Mouse (Mus musculus): ENCODE results near the gene Ift43.

The Ift43 gene

DNA sequence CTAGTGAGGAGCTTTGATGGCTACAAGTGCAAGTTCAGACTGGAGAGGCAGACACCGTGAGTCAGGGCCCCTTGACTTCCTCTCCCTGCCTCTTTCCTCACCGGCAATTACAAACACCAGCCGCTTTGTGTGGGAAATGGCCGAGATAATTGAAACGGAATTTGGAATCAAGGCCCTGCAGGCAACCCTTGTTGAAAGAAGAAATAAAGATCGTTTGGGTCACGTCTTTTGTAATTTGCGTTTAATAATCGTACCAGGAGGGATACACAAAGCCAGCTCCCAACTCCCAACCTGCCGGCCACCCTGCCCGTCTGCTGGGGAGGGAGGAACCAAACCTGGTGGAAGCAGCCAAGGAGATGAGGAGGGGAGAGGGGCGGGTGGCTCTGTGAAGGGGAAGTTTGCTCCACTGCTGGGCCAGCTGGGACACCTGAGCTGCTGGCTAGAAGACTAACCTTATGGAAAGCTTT is 93.2 kb downstream of the Ift43 start:
- DNase-seq = no peak

DNA sequence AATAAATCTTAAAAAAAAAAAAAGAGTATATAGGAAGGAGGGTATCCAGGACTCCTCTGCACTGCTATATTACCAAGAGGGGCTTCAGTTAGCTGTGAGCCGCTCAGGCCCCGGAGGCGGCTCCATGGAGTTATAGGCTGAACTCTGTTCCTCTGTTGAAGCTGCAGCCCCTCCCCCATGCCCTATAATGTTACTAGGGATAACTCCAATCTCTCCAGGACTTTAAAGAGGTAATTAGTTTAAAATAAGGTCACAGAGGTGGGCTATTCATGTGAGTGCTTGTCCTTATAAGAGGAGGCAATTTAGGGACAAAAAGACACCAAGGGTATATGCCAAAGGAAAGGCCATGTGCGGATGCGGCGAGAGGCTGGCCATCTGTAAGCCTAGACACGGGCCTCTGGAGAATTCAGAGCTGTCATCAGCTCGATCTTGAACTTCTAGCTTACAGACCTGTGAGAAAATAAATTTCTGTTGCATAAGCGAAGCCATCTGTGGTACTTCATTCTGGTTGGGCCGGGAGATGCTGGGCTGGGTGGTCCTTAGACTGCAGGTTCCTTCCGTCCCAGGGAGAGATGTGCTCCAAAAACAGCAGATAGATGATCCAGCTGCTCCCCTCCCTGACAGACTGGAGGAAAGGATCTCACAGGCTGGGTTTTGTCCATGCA is 94.5 kb downstream of the Ift43 start:
- no peak for DNase-seq

DNA sequence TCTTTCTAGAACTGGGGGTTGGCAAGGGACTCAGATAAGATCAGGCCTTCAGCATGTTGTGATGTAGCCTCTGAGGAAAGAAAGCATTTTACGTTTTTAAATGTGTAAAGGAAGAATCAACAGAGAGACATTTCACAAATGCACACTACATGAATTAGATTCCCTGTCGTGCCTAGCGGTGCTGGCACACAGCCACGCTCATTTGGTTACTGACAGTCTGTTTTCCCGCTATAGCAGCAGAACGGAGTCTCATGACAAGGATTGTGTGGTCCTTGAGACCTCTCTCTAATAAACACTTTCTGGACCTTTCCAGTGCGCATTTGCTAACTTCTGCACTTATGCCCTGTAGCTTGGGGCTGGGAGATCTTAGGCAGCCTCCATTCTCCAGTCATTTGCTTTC is 96.9 kb downstream of the Ift43 start:
- no peak for DNase-seq

DNA sequence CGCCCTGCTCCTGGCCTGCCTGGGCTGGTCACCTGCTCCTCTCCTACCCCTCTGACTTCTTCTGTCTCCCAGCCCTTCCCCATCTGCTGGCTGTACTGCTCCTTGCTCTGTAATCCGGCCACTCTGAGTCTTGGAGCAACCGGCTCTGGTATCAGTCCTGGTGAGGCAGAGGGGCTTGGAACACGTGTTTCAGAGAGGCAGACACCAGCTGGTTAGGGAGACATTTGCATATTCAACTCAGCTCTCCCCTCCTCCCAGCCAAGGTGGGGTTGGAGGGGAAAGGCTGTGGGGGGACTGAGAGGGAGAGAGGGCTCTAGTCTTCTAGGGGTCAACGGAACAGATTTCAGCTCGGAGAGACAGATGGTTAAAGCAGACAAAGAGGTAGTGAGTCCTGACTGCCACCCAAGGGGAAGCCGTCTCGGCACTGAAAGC is 99.0 kb downstream of the Ift43 start:
- no peak for DNase-seq

DNA sequence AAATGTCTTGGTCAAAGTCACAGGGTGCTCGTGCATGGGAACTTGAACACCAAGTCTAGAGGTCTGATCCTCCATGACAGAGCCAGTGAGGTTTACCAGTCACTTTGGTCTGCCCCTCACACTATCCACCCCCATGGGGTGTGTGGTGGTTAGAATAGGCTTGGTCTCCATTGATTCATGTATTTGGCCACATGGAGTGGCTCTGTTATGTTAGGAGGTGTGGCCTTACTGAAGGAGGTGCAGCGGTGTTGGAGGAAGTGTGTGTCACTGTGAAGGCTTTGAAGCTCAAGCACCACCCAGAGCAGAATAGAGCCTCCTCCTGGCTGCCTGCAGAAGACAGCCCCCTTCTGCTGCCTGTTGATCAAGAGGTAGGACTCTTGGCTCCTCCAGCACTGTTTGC is 99.5 kb downstream of the Ift43 start:
- no peak for DNase-seq

DNA sequence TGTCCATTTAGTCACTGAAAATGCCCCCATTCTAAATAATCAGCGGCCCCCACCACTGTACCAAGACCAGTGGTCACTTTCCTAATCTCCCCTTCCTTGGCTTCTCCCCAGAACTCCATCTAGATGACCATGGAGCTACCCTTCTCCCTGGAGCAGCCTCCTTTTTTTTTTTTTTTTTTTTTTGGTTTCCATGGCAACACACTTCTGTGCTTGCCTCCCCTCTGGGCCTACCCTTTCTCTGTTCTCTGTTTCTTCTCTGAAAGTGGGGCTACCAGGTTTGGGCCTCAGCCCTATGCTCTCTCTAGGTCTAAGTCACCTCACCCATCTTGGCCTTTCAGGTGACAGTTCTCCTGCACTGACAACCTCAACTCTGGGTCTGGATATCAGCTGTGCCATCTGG is 100.1 kb downstream of the Ift43 start:
- DNase-seq = no peak

DNA sequence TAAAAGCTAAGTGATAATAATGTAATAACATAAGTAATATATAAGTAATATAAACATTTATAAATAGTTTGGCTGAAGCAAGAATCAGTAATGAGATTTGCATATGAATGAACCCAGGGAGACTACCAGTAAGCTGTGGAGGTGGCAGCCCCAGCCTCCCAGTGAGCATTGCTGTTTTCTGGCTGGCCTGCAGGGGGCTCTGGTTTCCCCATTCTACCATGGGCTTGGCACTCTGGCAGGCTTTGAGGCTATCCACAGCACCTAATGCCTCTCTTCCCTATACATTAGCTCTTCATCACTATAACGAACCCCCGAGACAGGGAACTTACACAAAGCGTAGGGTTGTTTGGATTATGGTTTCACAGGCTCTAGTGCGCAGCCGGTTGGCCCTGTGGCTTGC is 105.8 kb downstream of the Ift43 start:
- DNase-seq = no peak

DNA sequence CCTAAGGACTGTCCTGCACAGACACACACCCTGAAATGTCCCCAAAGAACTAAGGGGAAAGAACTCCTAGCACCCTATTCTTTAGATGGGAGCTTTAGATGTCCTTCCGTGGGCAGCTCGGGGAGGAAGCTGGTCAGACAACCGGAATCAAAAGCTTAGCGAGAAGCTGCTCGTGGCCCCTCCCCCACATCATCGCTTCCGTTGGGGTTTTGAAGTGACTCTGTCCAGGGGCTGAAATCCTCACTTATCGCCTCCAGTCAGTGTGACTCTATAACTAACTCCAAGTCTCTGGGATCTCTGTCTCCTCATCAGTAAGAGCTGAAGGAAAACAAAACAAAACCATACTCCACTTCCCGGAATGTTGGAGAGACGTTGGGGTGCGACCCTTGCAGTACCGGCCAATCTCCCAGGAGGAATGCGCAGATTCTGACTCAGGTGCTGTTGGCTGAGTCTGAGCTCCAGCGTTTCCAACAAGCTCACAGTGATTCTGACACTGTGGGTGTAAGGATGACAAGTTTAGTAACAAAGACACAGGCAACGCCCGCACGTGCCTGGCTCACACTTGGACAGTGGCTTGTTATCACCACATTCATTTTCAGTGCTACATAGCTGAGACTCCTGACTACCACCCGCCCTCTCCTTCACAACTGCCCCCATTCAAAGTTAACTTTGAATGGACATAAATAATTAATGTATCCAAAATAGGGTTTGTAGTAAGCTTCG is 107.4 kb downstream of the Ift43 start:
- no peak for DNase-seq

DNA sequence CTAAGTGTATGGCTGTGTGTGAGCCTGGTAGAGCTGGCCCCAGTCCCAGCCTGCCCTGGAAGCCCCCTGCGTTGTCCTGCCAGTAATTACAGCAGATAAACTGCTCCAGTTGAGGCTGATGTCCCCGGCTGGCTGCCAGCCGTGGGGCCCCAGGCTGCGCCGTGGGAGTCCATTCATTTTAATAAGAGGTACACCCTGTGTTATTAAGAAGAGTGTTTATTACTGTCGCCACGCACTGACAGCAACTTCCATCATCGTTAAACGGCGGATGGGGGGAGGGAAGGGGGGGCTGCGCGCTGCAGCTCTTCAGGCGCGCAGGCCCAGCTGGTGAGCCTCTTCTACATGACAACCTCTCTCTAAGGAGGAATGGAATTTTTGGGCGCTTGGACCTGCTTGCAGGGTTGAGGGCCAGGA is 109.7 kb downstream of the Ift43 start:
- no peak for DNase-seq

DNA sequence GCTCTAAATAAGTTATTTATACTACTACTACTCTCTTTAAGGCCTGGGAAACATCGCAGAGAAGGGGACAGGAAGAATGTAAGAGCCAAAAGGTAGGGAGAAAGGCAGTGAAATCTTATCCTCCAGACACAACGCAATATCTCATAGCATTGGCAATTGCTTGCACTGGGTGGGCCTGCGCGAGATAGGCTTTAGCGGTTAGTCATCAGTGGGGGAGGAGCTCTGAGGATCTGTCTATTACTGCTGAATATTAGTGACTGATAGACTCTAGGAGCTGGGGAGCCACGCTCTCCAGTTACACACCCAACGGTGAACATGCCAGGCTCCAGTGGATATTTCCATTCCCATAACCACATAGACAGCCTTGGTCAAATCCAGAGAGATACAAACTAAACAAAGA is 114.6 kb downstream of the Ift43 start:
- no peak for DNase-seq

DNA sequence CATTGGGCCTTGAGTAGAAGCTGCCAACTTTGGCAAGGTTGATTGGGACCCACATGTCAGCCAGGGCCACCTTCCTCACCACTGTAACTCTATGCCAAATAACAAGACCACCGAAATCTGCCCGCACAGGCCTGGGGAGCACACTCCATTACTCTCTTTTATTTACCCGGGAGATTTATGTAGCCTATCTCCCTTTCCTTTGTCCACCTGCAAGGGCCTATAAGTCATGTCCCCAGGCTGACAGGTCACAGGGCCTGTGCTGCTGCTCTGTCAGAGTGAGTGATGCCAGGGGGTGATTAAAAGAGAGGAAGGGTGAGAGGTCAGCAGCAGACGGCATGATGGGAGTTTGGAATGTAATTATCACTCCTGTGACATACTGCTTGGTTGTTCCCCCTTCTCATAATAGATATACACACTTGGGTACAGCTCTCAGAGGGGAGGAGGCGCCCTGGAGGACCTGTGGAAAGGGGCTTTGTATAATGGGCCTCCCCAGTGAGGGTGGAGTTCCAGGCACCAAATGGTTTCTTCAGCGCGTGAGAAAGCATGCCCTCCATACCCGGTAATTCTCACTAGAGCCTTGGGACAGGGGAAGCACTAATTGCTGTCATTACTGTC is 121.2 kb downstream of the Ift43 start:
- DNase-seq = no peak

DNA sequence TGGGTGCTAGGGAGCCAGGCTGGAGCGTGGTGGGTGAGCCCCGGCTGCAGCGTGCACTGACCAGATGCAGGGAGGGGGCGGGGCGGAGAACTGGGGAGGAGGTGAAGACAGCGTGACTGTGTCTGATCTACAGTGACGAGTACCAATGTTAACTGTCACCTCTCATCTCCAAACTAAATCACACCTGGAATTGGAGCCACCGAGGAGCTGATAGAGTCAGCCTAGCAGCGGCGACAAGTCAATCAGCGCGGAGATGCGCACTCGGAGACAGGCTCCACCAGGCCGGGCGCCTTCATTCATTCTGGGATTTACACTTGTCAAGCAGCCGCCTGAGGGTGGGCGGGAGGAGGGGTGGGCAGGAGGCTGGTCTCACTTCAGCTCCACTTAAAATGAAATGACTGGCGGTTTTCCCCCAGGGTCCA is 128.8 kb downstream of the Ift43 start:
- no peak for DNase-seq

Data from heart, adult 11 months (tissue).